Mouse (Mus musculus): ENCODE results near the gene Zfp799. TPM values are rescaled to one million over a fixed set of nuclear protein-coding genes. Genes with fewer than 3 reads are reported as not detected.

The Zfp799 gene
- polyA plus RNA-seq, 1 experiment from 2014 or later: 20.3 TPM

DNA sequence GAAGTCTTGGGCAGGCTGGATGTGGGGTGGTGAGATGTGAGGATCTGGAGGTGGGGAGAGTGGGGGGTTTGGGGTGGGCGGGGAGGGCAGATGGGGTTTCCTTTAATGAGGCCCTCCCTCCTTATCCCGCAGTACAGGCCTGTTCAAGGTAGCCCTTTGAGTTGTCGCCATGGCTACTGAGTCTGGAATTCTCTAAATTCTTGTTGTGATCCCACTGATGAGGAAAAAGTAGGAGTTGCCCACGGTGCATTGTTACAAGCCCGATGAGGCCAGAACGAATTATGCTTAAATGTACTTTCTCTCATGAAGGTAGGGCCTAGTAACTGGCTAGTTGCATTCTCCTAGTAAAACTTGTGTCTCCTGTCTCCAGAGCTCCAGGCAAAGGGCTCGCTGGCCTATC is 21.5 kb upstream of the Zfp799 start:
- ATAC-seq (replicated peaks; ENCODE audit: low FRiP score) (0 out of 2 replicates have a peak, but pooled peaks have one; percentile 36), DNase-seq (ENCODE audit: low spot score) (no peak)
- no peak overlapping the region for H3K4me3 ChIP-seq (ENCODE audit: low read depth, low read length)
- no peak overlapping the region for H3K9ac ChIP-seq (ENCODE audit: low read length)
- H3K27ac ChIP-seq (ENCODE audit: low read depth, low read length): 0 out of 2 replicates have a peak overlapping the region, but pooled peaks have one; percentile 37
- H3K27me3 ChIP-seq (ENCODE audit: control insufficient read depth, insufficient read depth, low read length): no peaks in the 10 kb centered on the region
- H3K9me3 ChIP-seq (ENCODE audit: control insufficient read depth, low read length): no peaks in the 10 kb centered on the region
- H3K4me1 ChIP-seq (replicated peaks; ENCODE audit: control insufficient read depth, insufficient read depth, low read length): 0 out of 2 replicates have a peak, but pooled peaks cover 2% of the 10 kb centered on the region
- H3K36me3 ChIP-seq (ENCODE audit: control insufficient read depth, insufficient read depth, low read length): no peaks in the 10 kb centered on the region
- WGBS: 29% methylated on average over 7 of the region's 7 CpGs
- H3K4me2 ChIP-seq (ENCODE audit: low read depth, low read length, severe bottlenecking): no peak overlapping the region

DNA sequence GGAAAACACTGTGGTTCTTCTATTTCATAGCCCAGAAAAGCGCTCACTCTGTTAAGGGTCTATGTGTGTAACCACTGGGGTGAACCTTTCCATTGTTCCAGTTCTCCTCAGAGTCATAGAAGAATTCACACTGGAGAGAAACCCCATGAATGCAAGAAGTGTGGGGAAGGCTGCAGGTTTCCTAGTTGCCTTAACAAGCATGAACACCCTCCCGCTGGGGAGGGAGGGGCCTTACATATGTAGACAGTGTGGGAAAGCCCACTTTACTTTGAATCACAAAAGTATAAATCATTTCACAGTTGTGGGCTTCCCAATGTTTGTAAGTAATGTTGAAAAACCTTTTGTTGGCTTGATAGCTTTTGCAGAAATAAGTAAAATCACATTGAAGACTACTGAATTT is 11.3 kb upstream of the Zfp799 start:
- H3K4me2 ChIP-seq (ENCODE audit: low read depth, low read length, severe bottlenecking): no peak overlapping the region
- no peaks in the 10 kb centered on the region for H3K27me3 ChIP-seq (ENCODE audit: control insufficient read depth, insufficient read depth, low read length)
- 71% methylated on average over 2 of the region's 2 CpGs for WGBS
- no peaks in the 10 kb centered on the region for H3K36me3 ChIP-seq (ENCODE audit: control insufficient read depth, insufficient read depth, low read length)
- H3K9me3 ChIP-seq (ENCODE audit: control insufficient read depth, low read length): no peaks in the 10 kb centered on the region
- DNase-seq (ENCODE audit: low spot score) (no peak), ATAC-seq (replicated peaks; ENCODE audit: low FRiP score) (no peak)
- no peak overlapping the region for H3K27ac ChIP-seq (ENCODE audit: low read depth, low read length)
- no peak overlapping the region for H3K9ac ChIP-seq (ENCODE audit: low read length)
- H3K4me1 ChIP-seq (replicated peaks; ENCODE audit: control insufficient read depth, insufficient read depth, low read length): no peaks in the 10 kb centered on the region
- H3K4me3 ChIP-seq (ENCODE audit: low read depth, low read length): no peak overlapping the region

DNA sequence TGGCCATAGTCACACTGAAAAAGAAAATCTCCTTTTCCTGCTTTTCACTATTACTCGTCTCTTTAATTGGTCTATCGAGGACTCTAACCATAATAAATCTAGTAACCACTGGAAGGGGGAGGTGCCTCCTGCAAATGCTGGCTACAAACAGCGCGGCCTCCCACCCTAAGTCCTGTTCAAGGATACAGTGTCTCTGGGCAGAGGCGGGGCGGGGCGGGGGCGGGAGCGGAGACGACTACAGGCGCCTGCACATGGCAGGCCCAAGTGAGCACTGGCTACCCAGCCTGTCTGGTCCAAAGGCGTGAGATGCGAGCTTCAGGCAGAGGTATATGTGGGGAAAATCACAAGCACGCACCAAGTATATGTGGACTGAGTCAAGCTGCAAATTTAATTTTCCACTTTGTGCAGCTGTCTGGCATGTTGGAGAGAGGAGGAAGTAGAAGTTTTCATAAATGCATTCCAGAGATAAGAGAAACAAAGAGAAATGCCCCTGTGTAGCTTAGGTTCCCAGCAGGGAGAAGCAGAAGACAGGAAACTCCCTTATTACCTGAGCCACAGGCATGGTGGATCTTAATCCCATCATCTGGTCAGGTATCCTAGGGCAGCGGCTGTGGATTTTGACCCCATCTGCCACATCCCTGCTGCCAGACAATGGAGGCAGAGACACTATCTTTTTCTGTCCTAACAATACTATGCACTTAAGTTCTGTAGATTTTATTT is 9.2 kb upstream of the Zfp799 start:
- no peak for ATAC-seq (replicated peaks; ENCODE audit: low FRiP score)

GRCm38 (mm10) chr17:32830418-32830782 is 339 bp upstream of the Zfp799 start:
- Histone ChIP-seq H3K4me1 (replicated peaks; ENCODE audit: control insufficient read depth, insufficient read depth, low read length) (peaks cover 5% of the 10 kb centered on the region; the same call in 1 of the 2 replicates), H3K9ac (ENCODE audit: low read length) (no peak overlapping the region; the same call in 1 of the 2 replicates), H3K27ac (ENCODE audit: low read depth, low read length) (no peak overlapping the region), H3K4me3 (ENCODE audit: low read depth, low read length) (peak overlapping the region; percentile 80), H3K4me2 (ENCODE audit: low read depth, low read length, severe bottlenecking) (peak overlapping the region; percentile 71), H3K9me3 (ENCODE audit: control insufficient read depth, low read length) (no peaks in the 10 kb centered on the region), H3K36me3 (ENCODE audit: control insufficient read depth, insufficient read depth, low read length) (no peaks in the 10 kb centered on the region), H3K27me3 (ENCODE audit: control insufficient read depth, insufficient read depth, low read length) (no peaks in the 10 kb centered on the region)
- DNase-seq (ENCODE audit: low spot score): no peak
- WGBS: 34% methylated on average over 3 of the region's 3 CpGs
- ATAC-seq (replicated peaks; ENCODE audit: low FRiP score): no peak; the same call in 1 of the 2 replicates

More for the DNA sequence above, 9.2 kb upstream of the Zfp799 start:
- 45% methylated on average over 15 of the region's 15 CpGs for WGBS
- no peak overlapping the region for H3K4me2 ChIP-seq (ENCODE audit: low read depth, low read length, severe bottlenecking)
- DNase-seq (ENCODE audit: low spot score): peak; percentile 53
- no peak overlapping the region for H3K9ac ChIP-seq (ENCODE audit: low read length)
- no peak overlapping the region for H3K4me3 ChIP-seq (ENCODE audit: low read depth, low read length)
- H3K4me1 ChIP-seq (replicated peaks; ENCODE audit: control insufficient read depth, insufficient read depth, low read length): no peaks in the 10 kb centered on the region
- no peaks in the 10 kb centered on the region for H3K36me3 ChIP-seq (ENCODE audit: control insufficient read depth, insufficient read depth, low read length)
- H3K27me3 ChIP-seq (ENCODE audit: control insufficient read depth, insufficient read depth, low read length): no peaks in the 10 kb centered on the region
- H3K9me3 ChIP-seq (ENCODE audit: control insufficient read depth, low read length): no peaks in the 10 kb centered on the region
- no peak overlapping the region for H3K27ac ChIP-seq (ENCODE audit: low read depth, low read length)

- 87% methylated on average over 1 of the region's 1 CpGs for WGBS
- DNase-seq (ENCODE audit: low spot score) (no peak), ATAC-seq (replicated peaks; ENCODE audit: low FRiP score) (peak; percentile 64; the same call in 1 of the 2 replicates)
- Histone ChIP-seq H3K4me3 (ENCODE audit: low read depth, low read length) (no peak overlapping the region), H3K9ac (ENCODE audit: low read length) (no peak overlapping the region), H3K36me3 (ENCODE audit: control insufficient read depth, insufficient read depth, low read length) (peaks cover 10% of the 10 kb centered on the region), H3K4me2 (ENCODE audit: low read depth, low read length, severe bottlenecking) (no peak overlapping the region), H3K27ac (ENCODE audit: low read depth, low read length) (no peak overlapping the region), H3K4me1 (replicated peaks; ENCODE audit: control insufficient read depth, insufficient read depth, low read length) (no peaks in the 10 kb centered on the region), H3K27me3 (ENCODE audit: control insufficient read depth, insufficient read depth, low read length) (no peaks in the 10 kb centered on the region), H3K9me3 (ENCODE audit: control insufficient read depth, low read length) (no peaks in the 10 kb centered on the region)
Observed at GRCm38 (mm10) chr17:32816074-32816784, 13.8 kb downstream of the Zfp799 start.

DNA sequence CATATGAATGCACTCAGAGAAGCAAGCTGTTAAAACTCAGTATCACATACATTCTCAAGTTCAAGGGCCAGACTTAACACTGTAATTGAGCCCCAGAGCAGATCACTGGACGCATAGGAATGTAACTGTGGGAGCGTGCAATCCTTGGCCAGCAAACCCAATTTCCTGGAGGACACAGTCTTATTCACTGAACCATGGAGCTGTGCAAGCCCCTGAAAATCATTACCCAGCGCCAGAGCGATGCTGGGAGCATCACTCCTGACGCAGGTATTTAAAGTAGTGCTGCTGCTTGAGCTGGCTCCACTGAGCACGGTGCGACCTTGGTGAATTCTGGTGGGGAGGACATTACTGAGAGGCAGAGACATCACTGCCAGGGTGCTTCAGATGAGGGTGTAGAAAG is 15.9 kb downstream of the Zfp799 start:
- no peak for ATAC-seq (replicated peaks; ENCODE audit: low FRiP score)
- Histone ChIP-seq H3K9ac (ENCODE audit: low read length) (no peak overlapping the region), H3K4me1 (replicated peaks; ENCODE audit: control insufficient read depth, insufficient read depth, low read length) (no peaks in the 10 kb centered on the region; the same call in 1 of the 2 replicates), H3K4me3 (ENCODE audit: low read depth, low read length) (no peak overlapping the region), H3K27me3 (ENCODE audit: control insufficient read depth, insufficient read depth, low read length) (no peaks in the 10 kb centered on the region), H3K4me2 (ENCODE audit: low read depth, low read length, severe bottlenecking) (no peak overlapping the region), H3K9me3 (ENCODE audit: control insufficient read depth, low read length) (no peaks in the 10 kb centered on the region), H3K27ac (ENCODE audit: low read depth, low read length) (no peak overlapping the region), H3K36me3 (ENCODE audit: control insufficient read depth, insufficient read depth, low read length) (peaks cover 6% of the 10 kb centered on the region)
- WGBS: 79% methylated on average over 7 of the region's 7 CpGs
- DNase-seq (ENCODE audit: low spot score): no peak

- Histone ChIP-seq H3K4me1 (replicated peaks; ENCODE audit: control insufficient read depth, insufficient read depth, low read length) (peaks cover 9% of the 10 kb centered on the region; the same call in 1 of the 2 replicates), H3K36me3 (ENCODE audit: control insufficient read depth, insufficient read depth, low read length) (no peaks in the 10 kb centered on the region), H3K4me2 (ENCODE audit: low read depth, low read length, severe bottlenecking) (no peak overlapping the region), H3K9ac (ENCODE audit: low read length) (no peak overlapping the region), H3K9me3 (ENCODE audit: control insufficient read depth, low read length) (no peaks in the 10 kb centered on the region), H3K4me3 (ENCODE audit: low read depth, low read length) (no peak overlapping the region), H3K27ac (ENCODE audit: low read depth, low read length) (no peak overlapping the region), H3K27me3 (ENCODE audit: control insufficient read depth, insufficient read depth, low read length) (no peaks in the 10 kb centered on the region)
- DNase-seq (ENCODE audit: low spot score): no peak
- 26% methylated on average over 1 of the region's 1 CpGs for whole genome bisulfite sequencing
- ATAC-seq (replicated peaks; ENCODE audit: low FRiP score): no peak
Observed at GRCm38 (mm10) chr17:32810648-32811047, 19.4 kb downstream of the Zfp799 start.

DNA sequence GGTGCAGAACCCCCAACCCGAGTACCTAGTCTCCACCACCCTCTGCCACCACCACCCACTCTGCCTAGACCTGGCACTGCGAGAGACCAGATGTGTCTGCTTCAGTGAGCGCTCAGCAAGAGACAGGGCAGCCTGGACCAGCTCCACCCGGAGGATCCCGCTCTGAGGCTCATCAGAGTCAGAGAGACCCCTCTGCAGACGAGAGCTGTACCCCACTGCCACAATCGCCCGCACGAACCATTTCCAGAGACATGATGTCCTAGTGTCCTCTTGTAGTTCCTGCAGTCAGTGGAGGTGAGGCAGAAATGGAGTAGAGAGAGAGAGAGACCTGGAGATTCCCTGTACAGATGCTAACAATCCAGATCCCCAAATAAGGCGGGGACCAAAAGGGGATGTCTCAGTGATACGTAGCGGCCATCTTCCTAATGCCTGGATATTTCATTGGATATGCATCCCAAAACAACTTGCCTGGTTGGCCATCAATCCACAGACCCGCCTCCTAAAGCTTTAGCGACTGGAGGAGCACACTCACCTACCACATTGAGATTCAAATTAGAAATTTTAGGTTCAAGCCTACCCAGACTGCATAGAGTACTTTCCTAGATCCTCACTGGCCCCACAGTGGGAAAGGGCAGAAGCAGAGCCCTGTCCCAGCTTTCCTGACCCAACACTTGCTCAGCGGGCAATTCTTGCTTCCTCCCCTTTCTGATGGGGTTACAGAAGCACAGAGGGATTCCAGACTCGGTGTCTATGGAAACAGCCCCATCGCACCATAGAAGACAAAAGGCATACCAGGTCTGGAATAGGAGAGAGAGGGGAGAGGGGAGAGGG is 20.3 kb downstream of the Zfp799 start, which contains the start of gene Zfp811:
Gene Zfp811 (minus strand): TSS at position 388 of the 831 bp plus-strand sequence.
- no peaks in the 10 kb centered on the region for H3K9me3 ChIP-seq (ENCODE audit: control insufficient read depth, low read length)
- peak within 1 kb of the TSS; percentile 88 for H3K27ac ChIP-seq (ENCODE audit: low read depth, low read length)
- peak within 1 kb of the TSS; percentile 77 for H3K9ac ChIP-seq (ENCODE audit: low read length)
- WGBS: 0% methylated on average over 17 of the region's 17 CpGs
- H3K4me3 ChIP-seq (ENCODE audit: low read depth, low read length): peak within 1 kb of the TSS; percentile 59
- H3K27me3 ChIP-seq (ENCODE audit: control insufficient read depth, insufficient read depth, low read length): no peaks in the 10 kb centered on the region
- H3K36me3 ChIP-seq (ENCODE audit: control insufficient read depth, insufficient read depth, low read length): no peaks in the 10 kb centered on the region
- ATAC-seq (replicated peaks; ENCODE audit: low FRiP score) (peak; percentile 87), DNase-seq (ENCODE audit: low spot score) (peak; percentile 77)
- peaks cover 9% of the 10 kb centered on the region; the same call in 1 of the 2 replicates for H3K4me1 ChIP-seq (replicated peaks; ENCODE audit: control insufficient read depth, insufficient read depth, low read length)
- peak within 1 kb of the TSS; percentile 77 for H3K4me2 ChIP-seq (ENCODE audit: low read depth, low read length, severe bottlenecking)
